In the genomic region with DNA sequence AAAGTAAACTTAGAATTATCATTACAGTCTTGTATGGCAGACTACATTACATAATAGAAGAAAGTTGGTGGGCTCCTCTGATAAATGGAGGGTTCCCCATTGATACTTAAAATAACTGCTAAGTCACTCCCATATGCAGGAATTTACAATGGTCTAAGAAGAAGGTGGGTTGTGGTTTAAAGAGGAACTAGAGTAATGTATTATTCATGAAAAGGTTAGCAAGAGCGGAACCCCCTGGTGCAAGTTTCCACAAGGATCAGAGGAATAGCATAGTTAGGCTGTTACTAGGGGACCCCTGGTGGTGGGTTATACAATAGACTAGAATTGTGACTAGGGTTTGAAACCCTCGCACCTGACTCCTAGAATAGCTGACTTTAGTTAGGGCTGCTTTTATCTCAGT, we compare ENCODE assay signal across 14 mouse cellular contexts. TPM values are rescaled to one million over a fixed set of nuclear protein-coding genes. Genes with fewer than 3 reads are reported as not detected.
DNase-seq lines count a peak whose midpoint lies in the region; ATAC-seq and TF ChIP-seq lines count a peak whose summit lies in the region.
"Had no signal": no experiment of that assay in that cellular context is flagged by ENCODE, and none has a peak within 500 bp of the region (broad histone marks: within the 10 kb centered on the region; RNA-seq: fewer than 3 reads in every experiment).

No protein-coding gene starts in this region.

- H3K9me3 ChIP-seq in embryonic facial prominence, embryonic 11.5 days (replicated peaks; ENCODE audit: control insufficient read depth, low read length): no peaks in the 10 kb centered on the region
- no peaks in the 10 kb centered on the region for H3K9me3 ChIP-seq in embryonic facial prominence, embryonic 10.5 days
- H3K9me3 ChIP-seq in lung, postnatal 0 days (ENCODE audit: low read length): no peaks in the 10 kb centered on the region
- H3K9me3 ChIP-seq: heart, embryonic 15.5 days; hindbrain, embryonic 15.5 days had no signal

- H3K4me2 ChIP-seq in embryonic facial prominence, embryonic 11.5 days (ENCODE audit: low read depth, low read length): no peak overlapping the region
- H3K4me2 ChIP-seq in lung, postnatal 0 days (replicated peaks; ENCODE audit: low read depth, low read length): no peak overlapping the region
- H3K4me2 ChIP-seq: heart, embryonic 15.5 days; hindbrain, embryonic 15.5 days had no signal

- DNase-seq in embryonic facial prominence, embryonic 11.5 days (ENCODE audit: low spot score): peak; percentile 29
- DNase-seq in embryonic facial prominence, embryonic 10.5 days (ENCODE audit: low spot score): no peak
- no peak for DNase-seq in lung, postnatal 0 days (ENCODE audit: low spot score)
- DNase-seq in lung, postnatal 14 days: no peak
- peak; percentile 100 for DNase-seq in ES-CJ7 (ENCODE audit: low read depth, low spot score)
- DNase-seq in cerebellum, adult 8-10 months: no peak
- DNase-seq in left cerebral cortex, postnatal 4 days: no peak
- DNase-seq: adrenal gland, postnatal 25 days; cerebellum, postnatal 14 days; lung, postnatal 4 days; midbrain, embryonic 14.5 days had no signal

- no peaks in the 10 kb centered on the region for H3K36me3 ChIP-seq in embryonic facial prominence, embryonic 11.5 days (replicated peaks; ENCODE audit: control insufficient read depth, insufficient read depth, low read depth, low read length)
- no peaks in the 10 kb centered on the region for H3K36me3 ChIP-seq in embryonic facial prominence, embryonic 10.5 days (replicated peaks)
- no peaks in the 10 kb centered on the region for H3K36me3 ChIP-seq in lung, postnatal 0 days (ENCODE audit: insufficient read depth, low read length)
- H3K36me3 ChIP-seq: heart, embryonic 15.5 days; hindbrain, embryonic 15.5 days had no signal

- H3K4me3 ChIP-seq in embryonic facial prominence, embryonic 11.5 days (ENCODE audit: low read depth, low read length): no peak overlapping the region
- no peak overlapping the region for H3K4me3 ChIP-seq in embryonic facial prominence, embryonic 10.5 days
- no peak overlapping the region for H3K4me3 ChIP-seq in lung, postnatal 0 days (ENCODE audit: low read depth, low read length)
- H3K4me3 ChIP-seq: heart, embryonic 15.5 days; hindbrain, embryonic 15.5 days had no signal

- no peak overlapping the region for H3K9ac ChIP-seq in embryonic facial prominence, embryonic 11.5 days (replicated peaks; ENCODE audit: low read length)
- H3K9ac ChIP-seq in lung, postnatal 0 days (replicated peaks; ENCODE audit: low read depth): no peak overlapping the region
- H3K9ac ChIP-seq: heart, embryonic 15.5 days; hindbrain, embryonic 15.5 days had no signal

- peak; percentile 18; the same call in 1 of the 2 replicates for TF ChIP-seq CTCF in lung, postnatal 0 days (IDR thresholded peaks at IDR 0.05)

- no peaks in the 10 kb centered on the region for H3K27me3 ChIP-seq in embryonic facial prominence, embryonic 11.5 days (ENCODE audit: control insufficient read depth, insufficient read depth, low read length)
- no peaks in the 10 kb centered on the region for H3K27me3 ChIP-seq in embryonic facial prominence, embryonic 10.5 days (replicated peaks; ENCODE audit: low read depth, poor library complexity, severe bottlenecking)
- H3K27me3 ChIP-seq in lung, postnatal 0 days (replicated peaks; ENCODE audit: insufficient read depth, low read length): no peaks in the 10 kb centered on the region
- H3K27me3 ChIP-seq: heart, embryonic 15.5 days; hindbrain, embryonic 15.5 days had no signal

- intact Hi-C loops in left cerebral cortex, postnatal 4 days (cut with DNase I): no loop called here

- WGBS in embryonic facial prominence, embryonic 11.5 days: 75% methylated on average over 2 of the region's 2 CpGs
- 76% methylated on average over 2 of the region's 2 CpGs for WGBS in embryonic facial prominence, embryonic 10.5 days
- WGBS in lung, postnatal 0 days: 82% methylated on average over 2 of the region's 2 CpGs

- H3K27ac ChIP-seq in embryonic facial prominence, embryonic 11.5 days (replicated peaks; ENCODE audit: low read depth, low read length): no peak overlapping the region
- no peak overlapping the region for H3K27ac ChIP-seq in embryonic facial prominence, embryonic 10.5 days (replicated peaks)
- no peak overlapping the region for H3K27ac ChIP-seq in lung, postnatal 0 days (ENCODE audit: low read length)
- H3K27ac ChIP-seq: heart, embryonic 15.5 days; hindbrain, embryonic 15.5 days had no signal

- H3K4me1 ChIP-seq in embryonic facial prominence, embryonic 11.5 days (ENCODE audit: control insufficient read depth, insufficient read depth, low read length): no peaks in the 10 kb centered on the region
- no peaks in the 10 kb centered on the region for H3K4me1 ChIP-seq in embryonic facial prominence, embryonic 10.5 days
- H3K4me1 ChIP-seq in lung, postnatal 0 days (ENCODE audit: insufficient read depth, low read depth, low read length): no peaks in the 10 kb centered on the region
- H3K4me1 ChIP-seq: hindbrain, embryonic 15.5 days had no signal

- TF ChIP-seq EP300 in lung, postnatal 0 days (IDR thresholded peaks at IDR 0.05): no peak

- ATAC-seq in embryonic facial prominence, embryonic 11.5 days (replicated peaks; ENCODE audit: insufficient number of reproducible peaks, low FRiP score, low TSS enrichment, low read depth): no peak
- no peak for ATAC-seq in lung, postnatal 0 days
- ATAC-seq in megakaryocyte, adult 5-6 weeks (ENCODE audit: poor library complexity, severe bottlenecking): peak; percentile 56; the same call in 1 of the 2 replicates

RNA-seq across cellular contexts. Expression of a gene that starts 23.1 kb away (rescaled TPM):
- 823 and 953 TPM in 2 replicates for polyA plus RNA-seq in embryonic facial prominence, embryonic 11.5 days (2014; fragmentation: Nextera tagmentation; extraction: Ambion mirVana)
- polyA plus RNA-seq in embryonic facial prominence, embryonic 10.5 days (2016; fragmentation: Nextera tagmentation; extraction: Ambion mirVana): 455 and 483 TPM in 2 replicates
- 116 and 164 TPM in 2 replicates for polyA plus RNA-seq in lung, postnatal 0 days (2015; fragmentation: Nextera tagmentation; extraction: Ambion mirVana)
- total RNA-seq in megakaryocyte, adult 5-6 weeks (2015): 418 and 446 TPM in 2 replicates
- total RNA-seq in megakaryocyte, adult 5-6 weeks (2017): 321 and 398 TPM in 2 replicates
- total RNA-seq in left cerebral cortex, postnatal 4 days (2021): 100 to 1,000 TPM; 539 to 583 TPM

RNA-seq across cellular contexts. Expression of a gene that starts 41.8 kb away (rescaled TPM):
- polyA plus RNA-seq in embryonic facial prominence, embryonic 11.5 days (2014; fragmentation: Nextera tagmentation; extraction: Ambion mirVana): 106 and 120 TPM in 2 replicates
- polyA plus RNA-seq in embryonic facial prominence, embryonic 10.5 days (2016; fragmentation: Nextera tagmentation; extraction: Ambion mirVana): 72.9 and 76.9 TPM in 2 replicates
- 87.1 and 94.8 TPM in 2 replicates for polyA plus RNA-seq in lung, postnatal 0 days (2015; fragmentation: Nextera tagmentation; extraction: Ambion mirVana)
- total RNA-seq in megakaryocyte, adult 5-6 weeks (2015): 163 and 174 TPM in 2 replicates
- 137 and 158 TPM in 2 replicates for total RNA-seq in megakaryocyte, adult 5-6 weeks (2017)
- total RNA-seq in left cerebral cortex, postnatal 4 days (2021): 10 to 100 TPM; 43.5 to 54.6 TPM

RNA-seq across cellular contexts. Expression of a gene that starts 45.2 kb away (rescaled TPM):
- 5.2 and 6.3 TPM in 2 replicates for polyA plus RNA-seq in embryonic facial prominence, embryonic 11.5 days (2014; fragmentation: Nextera tagmentation; extraction: Ambion mirVana)
- 4.6 and 5.5 TPM in 2 replicates for polyA plus RNA-seq in embryonic facial prominence, embryonic 10.5 days (2016; fragmentation: Nextera tagmentation; extraction: Ambion mirVana)
- 5.3 and 6.3 TPM in 2 replicates for polyA plus RNA-seq in lung, postnatal 0 days (2015; fragmentation: Nextera tagmentation; extraction: Ambion mirVana)
- total RNA-seq in megakaryocyte, adult 5-6 weeks (2015): 0.80 and 1.2 TPM in 2 replicates
- 2.0 and 2.8 TPM in 2 replicates for total RNA-seq in megakaryocyte, adult 5-6 weeks (2017)
- 1 to 10 TPM; 6.2 to 8.3 TPM for total RNA-seq in left cerebral cortex, postnatal 4 days (2021)

Comparison
In these comparisons a context has a peak if more than half of its experiments do, and no peak if none do; other contexts are left out.
1. DNase-seq: peak in embryonic facial prominence, embryonic 11.5 days (single experiment) and ES-CJ7 (single experiment); none in embryonic facial prominence, embryonic 10.5 days (single experiment), lung, postnatal 0 days (single experiment), lung, postnatal 14 days (single experiment), cerebellum, adult 8-10 months (single experiment) and left cerebral cortex, postnatal 4 days (single experiment).